Mouse (Mus musculus) lung, postnatal 0 days (tissue): ENCODE measurements around the gene Phf1.

Experiments used
- CTCF ChIP-seq: IDR thresholded peaks from 2 replicates; pipeline ENCODE4 v1.5.1; 2016; ENCODE audit warnings: antibody characterized with exemption, mild to moderate bottlenecking
- EP300 ChIP-seq: IDR thresholded peaks from 2 replicates; pipeline ENCODE4 v1.6.1; 2016; ENCODE audit warnings: antibody characterized with exemption, mild to moderate bottlenecking, control low read depth

GRCm38 (mm10) chr17:26969257-26969656, 36.4 kb downstream of the Phf1 start:
- TF ChIP-seq CTCF (no peak), EP300 (no peak)
